21 mouse cellular contexts compared by ENCODE assay signal in genomic region chr2:139729377-139729776, GRCm38 (mm10). TPM values are rescaled to one million over a fixed set of nuclear protein-coding genes. Genes with fewer than 3 reads are reported as not detected.
DNase-seq lines count a peak whose midpoint lies in the region; ATAC-seq and TF ChIP-seq lines count a peak whose summit lies in the region.
"Had no signal": no experiment of that assay in that cellular context is flagged by ENCODE, and none has a peak within 500 bp of the region (broad histone marks: within the 10 kb centered on the region; RNA-seq: fewer than 3 reads in every experiment).

No protein-coding gene starts in this region.

- no peak overlapping the region for H3K9ac ChIP-seq in kidney, embryonic 15.5 days
- H3K9ac ChIP-seq in kidney, postnatal 0 days (ENCODE audit: low read depth, low read length) = no peak overlapping the region
- no peak overlapping the region for H3K9ac ChIP-seq in CH12.LX (ENCODE audit: insufficient read depth, low read depth)
- H3K9ac ChIP-seq: embryonic facial prominence, embryonic 12.5 days; forebrain, embryonic 13.5 days; forebrain, embryonic 15.5 days had no signal

- H3K4me2 ChIP-seq in kidney, embryonic 15.5 days = no peak overlapping the region
- H3K4me2 ChIP-seq in kidney, postnatal 0 days (ENCODE audit: low read length) = no peak overlapping the region
- H3K4me2 ChIP-seq in CH12.LX (ENCODE audit: insufficient read depth, low read depth, poor library complexity, severe bottlenecking) = peak overlapping the region; percentile 25
- H3K4me2 ChIP-seq: embryonic facial prominence, embryonic 12.5 days; forebrain, embryonic 13.5 days; forebrain, embryonic 15.5 days had no signal

- dilution Hi-C loops in CH12.LX (cut with MboI; ENCODE audit: extremely low pct_ligation_motif_present, extremely low pct_unique_long_range_greater_than_20kb, low sequenced_read_pairs) = no loop called here

- H3K4me3 ChIP-seq in kidney, embryonic 15.5 days (replicated peaks) = no peak overlapping the region
- no peak overlapping the region for H3K4me3 ChIP-seq in kidney, postnatal 0 days (replicated peaks; ENCODE audit: low read depth, low read length)
- no peak overlapping the region for H3K4me3 ChIP-seq in CH12.LX (replicated peaks in 1 of 3; ENCODE audit: low read depth in 2 of 3, low read length in 2 of 3, poor library complexity in 1 of 3)
- H3K4me3 ChIP-seq: embryonic facial prominence, embryonic 10.5 days; embryonic facial prominence, embryonic 12.5 days; forebrain, embryonic 13.5 days; forebrain, embryonic 15.5 days had no signal

- in situ Hi-C loops in CH12.LX (cut with MboI; ENCODE audit: low pct_ligation_motif_present, low pct_unique_long_range_greater_than_20kb, low sequenced_read_pairs) = loop anchor here (10.0 kb wide), 1 partner anchor 135 kb away; no protein-coding TSS in a partner anchor

- no peaks in the 10 kb centered on the region for H3K27me3 ChIP-seq in kidney, embryonic 15.5 days
- H3K27me3 ChIP-seq in kidney, postnatal 0 days (ENCODE audit: insufficient read depth, low read length) = no peaks in the 10 kb centered on the region
- no peaks in the 10 kb centered on the region for H3K27me3 ChIP-seq in CH12.LX (replicated peaks)
- H3K27me3 ChIP-seq: embryonic facial prominence, embryonic 12.5 days; forebrain, embryonic 13.5 days; forebrain, embryonic 15.5 days had no signal

- no peaks in the 10 kb centered on the region for H3K36me3 ChIP-seq in kidney, embryonic 15.5 days
- H3K36me3 ChIP-seq in kidney, postnatal 0 days (ENCODE audit: insufficient read depth, low read length) = no peaks in the 10 kb centered on the region
- H3K36me3 ChIP-seq in CH12.LX (replicated peaks in 1 of 2; ENCODE audit: control insufficient read depth in 1 of 2, insufficient read depth in 1 of 2, low read length in 1 of 2) = no peaks in the 10 kb centered on the region
- H3K36me3 ChIP-seq: embryonic facial prominence, embryonic 10.5 days; embryonic facial prominence, embryonic 12.5 days; forebrain, embryonic 15.5 days; G1E had no signal

- no peak for DNase-seq in kidney, postnatal 14 days
- peak; percentile 47 for DNase-seq in kidney, postnatal 0 days (ENCODE audit: low spot score)
- no peak for DNase-seq in kidney, postnatal 10 days
- no peak for DNase-seq in CH12.LX (ENCODE audit: extremely low read depth)
- DNase-seq: adrenal gland, adult 8-10 months; adrenal gland, postnatal 14 days; adrenal gland, postnatal 36 days; cerebellum, adult 11-12 months; cerebellum, adult 2 months; cerebellum, adult 9-10 months; cerebellum, postnatal 10 days; cerebellum, postnatal 25 days had no signal

- H3K79me2 ChIP-seq in CH12.LX (replicated peaks; ENCODE audit: control insufficient read depth, extremely low read depth, insufficient read depth, poor library complexity, severe bottlenecking) = no peaks in the 10 kb centered on the region

- no peak for TF ChIP-seq RAD21 in CH12.LX (IDR thresholded peaks at IDR 0.05; ENCODE audit: low read depth, low read length)

- H3K4me1 ChIP-seq in kidney, embryonic 15.5 days = 0 out of 2 replicates have a peak, but pooled peaks cover 4% of the 10 kb centered on the region
- no peaks in the 10 kb centered on the region for H3K4me1 ChIP-seq in kidney, postnatal 0 days (replicated peaks; ENCODE audit: insufficient read depth, low read length)
- peaks cover 0 to 6% of the 10 kb centered on the region in 2 experiments; a peak in 2 of 4 replicates for H3K4me1 ChIP-seq in CH12.LX (ENCODE audit: control insufficient read depth in 1 of 2, insufficient read depth in 2 of 2)
- H3K4me1 ChIP-seq: embryonic facial prominence, embryonic 10.5 days; embryonic facial prominence, embryonic 12.5 days; forebrain, embryonic 15.5 days had no signal

- H3K9me3 ChIP-seq in kidney, embryonic 15.5 days (replicated peaks) = no peaks in the 10 kb centered on the region
- H3K9me3 ChIP-seq in kidney, postnatal 0 days (replicated peaks; ENCODE audit: low read length) = no peaks in the 10 kb centered on the region
- H3K9me3 ChIP-seq in CH12.LX (replicated peaks; ENCODE audit: low read length) = peaks cover 2% of the 10 kb centered on the region
- H3K9me3 ChIP-seq: embryonic facial prominence, embryonic 10.5 days; embryonic facial prominence, embryonic 12.5 days; forebrain, embryonic 13.5 days; forebrain, embryonic 15.5 days; G1E had no signal

- ATAC-seq in kidney, embryonic 15.5 days (replicated peaks; ENCODE audit: low FRiP score) = peak; percentile 59; the same call in 1 of the 2 replicates
- ATAC-seq in kidney, postnatal 0 days (replicated peaks; ENCODE audit: low FRiP score, low read depth) = 0 out of 2 replicates have a peak, but pooled peaks have one; percentile 25
- ATAC-seq in megakaryocyte-erythroid progenitor cell, adult 5-6 weeks (replicated peaks; ENCODE audit: low FRiP score, low TSS enrichment, poor library complexity, severe bottlenecking) = no peak
- ATAC-seq: activated CD4-positive, CD25-positive, alpha-beta regulatory T cell, adult 4 months; forebrain, embryonic 13.5 days; forebrain, embryonic 15.5 days; Patski had no signal

- no peak for TF ChIP-seq EP300 in CH12.LX (IDR thresholded peaks at IDR 0.05; ENCODE audit: low read length)

- H3K27ac ChIP-seq in kidney, embryonic 15.5 days = no peak overlapping the region
- H3K27ac ChIP-seq in kidney, postnatal 0 days = no peak overlapping the region
- H3K27ac ChIP-seq in CH12.LX (ENCODE audit: insufficient read depth, low read depth) = no peak overlapping the region
- H3K27ac ChIP-seq: embryonic facial prominence, embryonic 10.5 days; embryonic facial prominence, embryonic 12.5 days; forebrain, embryonic 13.5 days; forebrain, embryonic 15.5 days had no signal

- no peak for TF ChIP-seq CTCF in kidney, postnatal 0 days (IDR thresholded peaks at IDR 0.05; ENCODE audit: low read depth)
- TF ChIP-seq CTCF in CH12.LX (conservative IDR thresholded peaks at IDR 0.05 in 1 of 2, IDR thresholded peaks at IDR 0.05 in 1 of 2; ENCODE audit: low read depth in 2 of 2, low read length in 2 of 2) = no peak

- no peak for TF ChIP-seq POLR2A in CH12.LX (IDR thresholded peaks at IDR 0.05; ENCODE audit: low read depth, low read length)

- WGBS in kidney, embryonic 15.5 days = 42% methylated on average over 5 of the region's 5 CpGs
- 28% methylated on average over 5 of the region's 5 CpGs for WGBS in kidney, postnatal 0 days

TF ChIP-seq in CH12.LX, 34 proteins besides CTCF, POLR2A, EP300 and RAD21:
- TF ChIP-seq TCF12 (IDR thresholded peaks at IDR 0.05; ENCODE audit: low read depth, low read length) (no peak), MAX (IDR thresholded peaks at IDR 0.05; ENCODE audit: low read length) (no peak), MAZ (IDR thresholded peaks at IDR 0.05; ENCODE audit: low read depth, low read length) (no peak), CHD2 (IDR thresholded peaks at IDR 0.05; ENCODE audit: low read length) (no peak), MAFK (IDR thresholded peaks at IDR 0.05; ENCODE audit: insufficient replicate concordance, low read length) (no peak), USF2 (conservative IDR thresholded peaks at IDR 0.05; ENCODE audit: low read depth, low read length) (no peak), GABPA (IDR thresholded peaks at IDR 0.05; ENCODE audit: insufficient replicate concordance, low read depth, low read length) (no peak), ZMIZ1 (IDR thresholded peaks at IDR 0.05; ENCODE audit: low read depth, low read length) (no peak), KAT2A (IDR thresholded peaks at IDR 0.05; ENCODE audit: insufficient replicate concordance, low read length) (no peak), UBTF (IDR thresholded peaks at IDR 0.05; ENCODE audit: low read depth, low read length) (no peak)

RNA-seq across cellular contexts. Expression of gene Ism1, which starts 51.4 kb away (rescaled TPM):
- 4.7 and 4.9 TPM in 2 replicates for polyA plus RNA-seq in kidney, embryonic 15.5 days (2015; fragmentation: Nextera tagmentation; extraction: Ambion mirVana)
- 3.3 and 3.4 TPM in 2 replicates for polyA plus RNA-seq in kidney, postnatal 0 days (2015; fragmentation: Nextera tagmentation; extraction: Ambion mirVana)
- total RNA-seq in CH12.LX (2012; rRNA removed) (not detected in 2 replicates), CH12.LX (2014; rRNA removed) (not detected in 2 replicates)
- not detected in 2 replicates for polyA plus RNA-seq in CH12.LX (2012; ENCODE audit: insufficient read length, low read depth)
- total RNA-seq in megakaryocyte-erythroid progenitor cell, adult 5-6 weeks (2014; fragmentation: Nextera tagmentation) = not detected in 2 replicates
- not detected in 2 replicates for total RNA-seq in megakaryocyte-erythroid progenitor cell, adult 5-6 weeks (2017)
- polyA plus RNA-seq: activated CD4-positive, CD25-positive, alpha-beta regulatory T cell, adult 4 months; G1E; Patski had no signal
